Mouse (Mus musculus) sigmoid colon, adult 10 weeks (tissue): ENCODE results near the gene Mapkap1. TPM values are rescaled to one million over a fixed set of nuclear protein-coding genes. Genes with fewer than 3 reads are reported as not detected.

Source experiments
- polyA plus RNA-seq: library from polyadenylated mRNA; stranded (reverse); fragments of 350-450 nt; fragmentation: Illumina TruSeq; extraction: RNeasy Lipid Tissue Mini Kit (QIAGEN cat#74804); gene quantifications from one replicate; pipeline ENCODE4 v1.2.3, GENCODE M21; 2014; ENCODE audit warnings: low read depth, low replicate concordance

The Mapkap1 gene
- polyA plus RNA-seq = 93.2 TPM

GRCm38 (mm10) chr2:34406601-34407464 is at the start of gene Mapkap1:
Mapkap1 (plus strand) TSS chr2:34406771.

GRCm38 (mm10) chr2:34372305-34373301 is 34.0 kb upstream of the Mapkap1 start, which contains the start of gene Pbx3:
Pbx3 (minus strand) TSS chr2:34373142.

Other genes starting within 250 kb of the Mapkap1 start
- gene Pbx3, start 33.6 kb upstream of the Mapkap1 start, polyA plus RNA-seq = 26.1 TPM